Mouse (Mus musculus): ENCODE results near the gene 1110008P14Rik. TPM values are rescaled to one million over a fixed set of nuclear protein-coding genes. Genes with fewer than 3 reads are reported as not detected.

Gene 1110008P14Rik
- polyA plus RNA-seq, 1 experiment from 2014 or later: 51.3 TPM

DNA sequence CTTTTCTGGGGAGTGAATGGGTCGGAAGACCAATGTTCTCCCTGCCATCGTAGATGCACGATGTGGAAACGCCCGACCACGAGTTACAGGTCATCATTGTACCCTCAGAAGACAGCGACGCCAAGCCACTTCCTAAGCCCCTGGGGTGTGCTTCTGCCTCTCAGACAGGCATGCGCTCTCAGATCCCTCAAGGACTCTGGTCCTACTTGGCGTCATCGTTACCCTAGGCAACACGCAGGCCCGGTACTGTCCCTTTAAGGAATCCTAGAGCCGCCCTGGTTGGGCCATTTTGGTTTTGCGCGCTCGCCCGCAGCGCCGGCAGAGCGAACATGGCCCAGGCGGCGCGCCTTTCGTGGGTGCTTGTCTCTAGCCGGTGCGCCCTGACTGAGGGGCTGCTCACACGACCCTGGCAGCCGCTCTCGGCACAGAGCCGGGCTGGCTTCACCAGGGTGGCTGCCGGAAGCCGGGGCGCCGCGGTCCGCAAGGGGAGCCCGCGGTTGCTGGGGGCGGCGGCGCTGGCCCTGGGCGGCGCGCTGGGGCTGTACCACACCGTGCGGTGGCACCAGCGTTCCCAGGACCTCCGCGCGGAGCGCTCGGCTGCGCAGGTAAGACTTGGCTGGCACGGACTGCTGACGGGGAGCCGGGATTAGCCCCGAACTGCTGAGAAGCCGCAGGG, 14.3 kb upstream of the 1110008P14Rik start:
- Histone ChIP-seq H3K9ac (ENCODE audit: low read depth, low read length) (peak overlapping the region; percentile 86), H3K27ac (ENCODE audit: low read depth, low read length) (peak overlapping the region; percentile 89), H3K27me3 (ENCODE audit: control insufficient read depth, insufficient read depth, low read length) (no peaks in the 10 kb centered on the region), H3K36me3 (ENCODE audit: control insufficient read depth, insufficient read depth, low read length) (peaks cover 9% of the 10 kb centered on the region), H3K9me3 (replicated peaks; ENCODE audit: control insufficient read depth, low read length) (no peaks in the 10 kb centered on the region), H3K4me2 (peak overlapping the region; percentile 95), H3K4me1 (ENCODE audit: control insufficient read depth, insufficient read depth, low read length) (peaks cover 15% of the 10 kb centered on the region), H3K4me3 (ENCODE audit: low read depth, low read length) (peak overlapping the region; percentile 95)
- peak; percentile 86 for ATAC-seq (replicated peaks; ENCODE audit: insufficient number of reproducible peaks, low FRiP score, low TSS enrichment)
- WGBS (ENCODE audit: insufficient replicate concordance): under 1% methylated on average over 59 of the region's 59 CpGs

DNA sequence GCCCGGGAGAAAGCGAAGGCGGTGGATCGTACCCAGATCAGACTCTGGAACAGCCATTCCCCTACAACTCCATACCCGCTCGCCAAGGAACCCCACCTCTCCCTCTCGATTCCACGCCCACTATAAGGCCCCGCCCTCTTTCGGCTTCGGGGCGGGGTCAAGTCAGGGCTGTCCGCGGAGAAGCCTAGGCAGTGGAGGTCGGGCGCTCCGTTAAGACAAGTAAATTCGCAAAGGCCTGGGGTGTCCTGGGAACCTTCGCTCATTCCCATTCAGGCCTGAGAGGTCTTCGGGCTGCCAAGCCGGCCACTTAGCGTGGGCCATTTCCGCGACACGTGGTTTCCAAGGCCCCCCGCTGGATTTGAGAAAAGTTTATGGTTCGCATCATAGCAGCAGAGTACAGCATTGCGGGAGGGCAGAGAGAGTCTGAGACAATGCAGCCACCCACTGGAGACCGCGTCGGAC, 13.8 kb upstream of the 1110008P14Rik start, which contains the start of gene Ptges2:
TSS of gene Ptges2 (plus strand) at position 413 of the 462 bp plus-strand sequence.
- Histone ChIP-seq H3K4me2 (peak within 1 kb of the TSS; percentile 95), H3K27ac (ENCODE audit: low read depth, low read length) (peak within 1 kb of the TSS; percentile 89), H3K27me3 (ENCODE audit: control insufficient read depth, insufficient read depth, low read length) (no peaks in the 10 kb centered on the region), H3K9ac (ENCODE audit: low read depth, low read length) (peak within 1 kb of the TSS; percentile 86), H3K9me3 (replicated peaks; ENCODE audit: control insufficient read depth, low read length) (no peaks in the 10 kb centered on the region), H3K4me3 (ENCODE audit: low read depth, low read length) (peak within 1 kb of the TSS; percentile 95), H3K4me1 (ENCODE audit: control insufficient read depth, insufficient read depth, low read length) (peaks cover 15% of the 10 kb centered on the region), H3K36me3 (ENCODE audit: control insufficient read depth, insufficient read depth, low read length) (peaks cover 9% of the 10 kb centered on the region)
- WGBS (ENCODE audit: insufficient replicate concordance): under 1% methylated on average over 31 of the region's 31 CpGs
- peak; percentile 87 for ATAC-seq (replicated peaks; ENCODE audit: insufficient number of reproducible peaks, low FRiP score, low TSS enrichment)

DNA sequence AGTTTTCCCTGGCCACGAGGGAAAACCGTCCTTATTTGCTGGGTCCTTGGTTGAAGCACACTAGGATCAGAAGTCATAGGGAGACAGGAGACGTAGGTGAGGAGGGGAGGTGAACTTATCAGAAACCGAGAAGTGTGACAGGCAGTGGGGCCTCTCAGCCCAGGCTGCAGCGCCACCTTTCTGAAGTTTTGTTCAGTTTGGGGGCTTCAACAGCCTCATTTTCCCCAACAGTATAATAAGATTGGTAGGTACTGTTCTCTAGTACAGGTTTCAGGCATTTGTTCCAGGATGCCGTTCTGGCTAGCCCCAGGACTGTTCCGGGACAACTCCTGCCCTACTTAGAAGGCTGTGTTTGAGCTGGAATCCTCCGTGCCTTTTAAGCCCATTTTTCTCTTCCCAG, 13.2 kb upstream of the 1110008P14Rik start:
- H3K4me1 ChIP-seq (ENCODE audit: control insufficient read depth, insufficient read depth, low read length): peaks cover 15% of the 10 kb centered on the region
- H3K9ac ChIP-seq (ENCODE audit: low read depth, low read length): peak overlapping the region; percentile 86
- peaks cover 8% of the 10 kb centered on the region for H3K36me3 ChIP-seq (ENCODE audit: control insufficient read depth, insufficient read depth, low read length)
- no peaks in the 10 kb centered on the region for H3K27me3 ChIP-seq (ENCODE audit: control insufficient read depth, insufficient read depth, low read length)
- peak overlapping the region; percentile 95 for H3K4me3 ChIP-seq (ENCODE audit: low read depth, low read length)
- 4% methylated on average over 8 of the region's 8 CpGs for WGBS (ENCODE audit: insufficient replicate concordance)
- H3K4me2 ChIP-seq: peak overlapping the region; percentile 95
- peak overlapping the region; percentile 89 for H3K27ac ChIP-seq (ENCODE audit: low read depth, low read length)
- H3K9me3 ChIP-seq (replicated peaks; ENCODE audit: control insufficient read depth, low read length): no peaks in the 10 kb centered on the region
- no peak for ATAC-seq (replicated peaks; ENCODE audit: insufficient number of reproducible peaks, low FRiP score, low TSS enrichment)

DNA sequence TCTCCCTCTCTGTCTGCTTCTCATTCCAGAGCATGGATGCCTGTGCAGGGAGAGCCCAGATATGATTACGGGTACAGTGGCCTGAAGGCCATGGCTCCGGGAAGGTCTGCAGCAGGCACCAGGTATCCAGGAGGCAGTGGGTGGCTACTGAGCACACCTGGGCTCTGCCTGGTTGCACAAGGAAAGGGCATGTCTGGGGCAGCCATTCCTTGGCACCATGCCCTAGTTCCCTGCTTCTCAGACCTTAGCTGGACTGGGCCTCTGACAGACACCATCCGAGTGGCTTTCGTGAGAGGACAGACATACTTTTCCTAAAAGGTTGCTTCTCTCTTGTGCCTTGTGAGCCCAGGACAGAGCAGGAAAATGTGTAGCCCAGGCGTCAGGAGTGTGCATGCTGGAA, 10.3 kb upstream of the 1110008P14Rik start:
- H3K27ac ChIP-seq (ENCODE audit: low read depth, low read length): no peak overlapping the region
- 0 out of 2 replicates have a peak, but pooled peaks cover 2% of the 10 kb centered on the region for H3K27me3 ChIP-seq (ENCODE audit: control insufficient read depth, insufficient read depth, low read length)
- no peak overlapping the region for H3K4me3 ChIP-seq (ENCODE audit: low read depth, low read length)
- H3K36me3 ChIP-seq (ENCODE audit: control insufficient read depth, insufficient read depth, low read length): no peaks in the 10 kb centered on the region
- no peak for ATAC-seq (replicated peaks; ENCODE audit: insufficient number of reproducible peaks, low FRiP score, low TSS enrichment)
- H3K4me1 ChIP-seq (ENCODE audit: control insufficient read depth, insufficient read depth, low read length): peaks cover 10% of the 10 kb centered on the region
- H3K4me2 ChIP-seq: no peak overlapping the region
- H3K9ac ChIP-seq (ENCODE audit: low read depth, low read length): no peak overlapping the region
- H3K9me3 ChIP-seq (replicated peaks; ENCODE audit: control insufficient read depth, low read length): no peaks in the 10 kb centered on the region
- 78% methylated on average over 5 of the region's 5 CpGs for WGBS (ENCODE audit: insufficient replicate concordance)

DNA sequence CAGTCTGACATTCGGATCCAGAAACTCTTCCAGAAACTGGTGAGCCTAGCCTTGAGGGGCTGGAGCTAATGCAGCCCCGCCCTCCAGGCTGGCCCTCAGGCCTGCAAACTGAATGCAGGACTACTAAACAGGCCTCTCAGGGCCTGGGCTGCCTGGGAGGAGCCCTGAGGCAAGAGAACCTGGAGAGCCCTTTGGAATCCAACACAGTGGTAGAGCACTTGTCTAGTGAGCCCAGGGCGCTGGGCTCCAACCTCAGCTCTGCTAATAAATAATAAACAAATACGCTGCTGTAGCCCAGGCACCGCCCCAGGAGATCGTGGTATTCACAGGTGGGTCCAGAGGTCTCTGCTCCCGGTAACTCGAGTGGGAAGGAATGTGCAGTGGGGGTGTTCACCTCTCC, 9.1 kb upstream of the 1110008P14Rik start:
- no peaks in the 10 kb centered on the region for H3K9me3 ChIP-seq (replicated peaks; ENCODE audit: control insufficient read depth, low read length)
- H3K27me3 ChIP-seq (ENCODE audit: control insufficient read depth, insufficient read depth, low read length): 0 out of 2 replicates have a peak, but pooled peaks cover 3% of the 10 kb centered on the region
- ATAC-seq (replicated peaks; ENCODE audit: insufficient number of reproducible peaks, low FRiP score, low TSS enrichment): no peak
- H3K9ac ChIP-seq (ENCODE audit: low read depth, low read length): no peak overlapping the region
- no peak overlapping the region for H3K27ac ChIP-seq (ENCODE audit: low read depth, low read length)
- 65% methylated on average over 8 of the region's 8 CpGs for WGBS (ENCODE audit: insufficient replicate concordance)
- H3K4me3 ChIP-seq (ENCODE audit: low read depth, low read length): no peak overlapping the region
- no peaks in the 10 kb centered on the region for H3K36me3 ChIP-seq (ENCODE audit: control insufficient read depth, insufficient read depth, low read length)
- H3K4me2 ChIP-seq: no peak overlapping the region
- peaks cover 6% of the 10 kb centered on the region; the same call in 1 of the 2 replicates for H3K4me1 ChIP-seq (ENCODE audit: control insufficient read depth, insufficient read depth, low read length)

DNA sequence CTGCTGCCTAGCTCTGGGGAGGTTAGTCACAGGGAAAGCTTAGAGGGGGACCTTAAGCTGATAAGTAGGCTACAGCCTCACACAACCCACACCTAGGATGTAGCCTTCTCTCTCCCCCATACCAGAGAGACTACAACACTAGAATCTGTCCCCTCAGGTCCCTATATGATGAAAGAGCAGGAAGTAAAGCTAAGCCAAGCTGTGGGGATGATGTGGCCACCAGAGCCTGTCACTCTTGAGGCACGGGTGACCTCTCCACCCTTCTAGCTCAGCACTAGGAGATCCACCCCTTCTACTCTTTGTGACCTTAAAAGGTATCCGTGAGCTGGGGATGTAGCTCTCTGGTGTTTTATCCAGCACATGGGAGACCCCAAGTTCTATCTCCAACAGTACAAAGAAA, 7.4 kb upstream of the 1110008P14Rik start:
- H3K27me3 ChIP-seq (ENCODE audit: control insufficient read depth, insufficient read depth, low read length): 0 out of 2 replicates have a peak, but pooled peaks cover 5% of the 10 kb centered on the region
- H3K9me3 ChIP-seq (replicated peaks; ENCODE audit: control insufficient read depth, low read length): no peaks in the 10 kb centered on the region
- 0 out of 2 replicates have a peak, but pooled peaks cover 3% of the 10 kb centered on the region for H3K4me1 ChIP-seq (ENCODE audit: control insufficient read depth, insufficient read depth, low read length)
- no peak overlapping the region for H3K4me3 ChIP-seq (ENCODE audit: low read depth, low read length)
- no peak for ATAC-seq (replicated peaks; ENCODE audit: insufficient number of reproducible peaks, low FRiP score, low TSS enrichment)
- H3K36me3 ChIP-seq (ENCODE audit: control insufficient read depth, insufficient read depth, low read length): no peaks in the 10 kb centered on the region
- no peak overlapping the region for H3K27ac ChIP-seq (ENCODE audit: low read depth, low read length)
- H3K9ac ChIP-seq (ENCODE audit: low read depth, low read length): no peak overlapping the region
- no peak overlapping the region for H3K4me2 ChIP-seq
- WGBS (ENCODE audit: insufficient replicate concordance): 54% methylated on average over 2 of the region's 2 CpGs

DNA sequence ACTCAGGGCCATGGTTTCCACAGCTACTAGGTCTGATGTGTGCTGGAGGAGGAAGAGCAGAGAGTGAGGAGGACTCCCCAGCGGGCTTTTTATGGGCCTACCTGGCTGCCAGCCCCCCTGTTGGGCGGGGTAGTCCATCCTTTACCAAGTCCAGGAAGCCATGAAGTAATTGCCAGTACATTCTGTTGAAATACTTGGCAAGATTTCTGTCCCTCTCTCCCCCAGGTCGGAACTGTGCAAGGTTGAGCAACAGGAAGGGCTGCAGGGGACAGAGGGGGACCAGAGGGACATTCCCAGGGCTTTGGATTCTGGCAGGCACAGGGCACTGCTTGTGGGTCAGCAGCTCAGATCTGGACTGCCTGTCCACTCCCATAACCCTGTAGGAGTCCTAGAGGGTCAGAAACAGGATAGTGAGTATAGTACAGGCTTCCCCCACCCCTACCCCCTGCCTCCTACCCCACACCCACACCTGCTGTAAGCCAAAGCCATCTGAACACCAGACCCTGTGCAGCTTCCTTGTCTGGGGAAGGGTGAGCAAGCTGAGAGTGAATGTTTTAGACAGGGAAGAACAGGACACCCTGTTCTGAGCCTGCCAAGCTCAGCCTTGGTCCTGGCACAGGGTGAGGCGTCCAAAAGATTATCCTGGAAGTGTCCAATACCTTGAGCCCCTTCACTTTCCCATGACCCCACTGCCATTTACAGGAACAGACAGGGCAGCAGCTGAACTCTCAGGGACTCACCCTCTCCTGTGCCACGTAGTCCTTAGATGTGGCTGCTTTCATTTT, 6.2 kb upstream of the 1110008P14Rik start, which contains the start of gene Lcn2:
TSS of gene Lcn2 (minus strand) at position 547 of the 785 bp plus-strand sequence.
- WGBS (ENCODE audit: insufficient replicate concordance): 62% methylated on average over 5 of the region's 5 CpGs
- Histone ChIP-seq H3K4me3 (ENCODE audit: low read depth, low read length) (no peak within 1 kb of the TSS), H3K4me1 (ENCODE audit: control insufficient read depth, insufficient read depth, low read length) (0 out of 2 replicates have a peak, but pooled peaks cover 3% of the 10 kb centered on the region), H3K27me3 (ENCODE audit: control insufficient read depth, insufficient read depth, low read length) (peaks cover 16% of the 10 kb centered on the region), H3K4me2 (no peak within 1 kb of the TSS), H3K9me3 (replicated peaks; ENCODE audit: control insufficient read depth, low read length) (no peaks in the 10 kb centered on the region), H3K36me3 (ENCODE audit: control insufficient read depth, insufficient read depth, low read length) (no peaks in the 10 kb centered on the region), H3K9ac (ENCODE audit: low read depth, low read length) (no peak within 1 kb of the TSS), H3K27ac (ENCODE audit: low read depth, low read length) (no peak within 1 kb of the TSS)
- ATAC-seq (replicated peaks; ENCODE audit: insufficient number of reproducible peaks, low FRiP score, low TSS enrichment): no peak

DNA sequence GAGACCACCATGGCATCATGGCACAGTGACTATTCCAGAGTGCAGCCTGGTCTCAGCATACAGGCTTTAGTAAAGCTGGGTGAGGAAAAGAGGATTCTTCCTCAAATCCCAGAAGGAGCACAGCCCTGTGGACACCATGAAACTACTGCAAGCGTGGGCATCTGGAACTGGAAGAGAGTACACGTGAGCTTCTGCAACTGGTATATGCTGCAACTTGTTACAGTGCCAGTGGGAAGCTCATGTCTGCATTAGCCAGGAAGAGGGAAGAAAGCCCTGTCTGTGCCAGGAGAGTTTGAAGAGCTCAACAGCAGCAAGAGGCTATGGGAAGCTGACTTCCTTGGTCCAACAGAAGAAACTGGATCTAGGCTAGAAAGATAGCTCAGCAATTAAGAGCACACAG, 951 bp upstream of the 1110008P14Rik start:
- H3K27ac ChIP-seq (ENCODE audit: low read depth, low read length): no peak overlapping the region
- no peak overlapping the region for H3K4me3 ChIP-seq (ENCODE audit: low read depth, low read length)
- no peak overlapping the region for H3K4me2 ChIP-seq
- peaks cover 11% of the 10 kb centered on the region for H3K36me3 ChIP-seq (ENCODE audit: control insufficient read depth, insufficient read depth, low read length)
- H3K9me3 ChIP-seq (replicated peaks; ENCODE audit: control insufficient read depth, low read length): no peaks in the 10 kb centered on the region
- no peak for ATAC-seq (replicated peaks; ENCODE audit: insufficient number of reproducible peaks, low FRiP score, low TSS enrichment)
- H3K4me1 ChIP-seq (ENCODE audit: control insufficient read depth, insufficient read depth, low read length): 0 out of 2 replicates have a peak, but pooled peaks cover 5% of the 10 kb centered on the region
- no peak overlapping the region for H3K9ac ChIP-seq (ENCODE audit: low read depth, low read length)
- 75% methylated on average over 2 of the region's 2 CpGs for WGBS (ENCODE audit: insufficient replicate concordance)
- peaks cover 20% of the 10 kb centered on the region for H3K27me3 ChIP-seq (ENCODE audit: control insufficient read depth, insufficient read depth, low read length)

All from heart, embryonic 11.5 days (tissue).